Mouse (Mus musculus) liver, postnatal 0 days (tissue): ENCODE data around the gene Wdfy1.

Source experiments
- CTCF ChIP-seq: sonication (generic); IDR thresholded peaks from 2 replicates; pipeline ENCODE4 v1.5.1; 2016; ENCODE audit warnings: antibody characterized with exemption, low read depth
- EP300 ChIP-seq: IDR thresholded peaks from 2 replicates; pipeline ENCODE4 v1.6.1; 2016; ENCODE audit warnings: antibody characterized with exemption, low read depth, mild to moderate bottlenecking

- TF ChIP-seq EP300 (no peak), CTCF (no peak)
Measured at GRCm38 (mm10) chr1:79698506-79698905, 77.4 kb downstream of the Wdfy1 start.
